Mouse (Mus musculus) kidney, postnatal 0 days (tissue): ENCODE results near the gene Fam181a. TPM values are rescaled to one million over a fixed set of nuclear protein-coding genes. Genes with fewer than 3 reads are reported as not detected.
A peak's percentile ranks its signal among the peaks of the same experiment; 100 is the strongest.

Experiments
- ATAC-seq: fragments of 200-750 bp; cut with Nextera tagmentation; replicated peaks from 2 replicates; pipeline ENCODE4 v1.8.0; 2017; ENCODE audit warnings: low read depth, moderate number of reproducible peaks, moderate TSS enrichment, moderate library complexity; ENCODE audit not compliant: low FRiP score
- DNase-seq: peaks from one replicate; pipeline ENCODE4 v3.0.0-alpha.2; 2016; ENCODE audit warnings: low spot score
- H3K27ac ChIP-seq: fragments of 300-500 bp; sonication (generic); 2 replicates; pipeline ENCODE4 v1.5.1; 2014; ENCODE audit warnings: mild to moderate bottlenecking
- H3K27me3 ChIP-seq: fragments of 300-500 bp; sonication (generic); 2 replicates; pipeline ENCODE4 v1.6.1; 2014; ENCODE audit warnings: low read length, mixed read lengths; ENCODE audit not compliant: insufficient read depth
- H3K36me3 ChIP-seq: fragments of 300-500 bp; sonication (generic); 2 replicates; pipeline ENCODE4 v1.6.1; 2014; ENCODE audit warnings: low read length, mixed read lengths; ENCODE audit not compliant: insufficient read depth
- H3K4me1 ChIP-seq: fragments of 300-500 bp; sonication (generic); replicated peaks from 2 replicates; pipeline ENCODE4 v1.6.1; 2014; ENCODE audit warnings: antibody characterized with exemption, low read length, mixed read lengths; ENCODE audit not compliant: insufficient read depth
- H3K4me2 ChIP-seq: fragments of 300-500 bp; sonication (generic); 2 replicates; pipeline ENCODE4 v1.6.1; 2014; ENCODE audit warnings: mild to moderate bottlenecking, low read length, moderate library complexity, mixed read lengths
- H3K4me3 ChIP-seq: fragments of 300-500 bp; sonication (generic); replicated peaks from 2 replicates; pipeline ENCODE4 v1.5.1; 2014; ENCODE audit warnings: low read depth, low read length
- H3K9ac ChIP-seq: fragments of 300-500 bp; sonication (generic); 2 replicates; pipeline ENCODE4 v1.6.1; 2014; ENCODE audit warnings: low read depth, low read length
- H3K9me3 ChIP-seq: fragments of 300-500 bp; sonication (generic); replicated peaks from 2 replicates; pipeline ENCODE4 v1.6.1; 2016; ENCODE audit warnings: low read length, inconsistent platforms, mixed read lengths
- CTCF ChIP-seq: IDR thresholded peaks from 2 replicates; pipeline ENCODE4 v1.5.1; 2016; ENCODE audit warnings: antibody characterized with exemption, low read depth, mild to moderate bottlenecking, moderate library complexity
- WGBS: fragments of 180-500 bp; shearing (Covaris S2); extraction: QIAGEN DNeasy Blood & Tissue Kit; methylation state at CpG from one replicate; pipeline ENCODE4 v1.1.7; 2014; 5-methylcytosine and 5-hydroxymethylcytosine counted together
- polyA plus RNA-seq: library from polyadenylated mRNA; unstranded; fragments of >200 nt; fragmentation: Nextera tagmentation; extraction: Ambion mirVana; gene quantifications from 2 replicates; pipeline ENCODE4 v1.2.1, GENCODE M21; 2015

The Fam181a gene
- polyA plus RNA-seq, 1 experiment from 2014 or later: not detected

GRCm38 (mm10) chr12:103313274-103313673, 2.5 kb downstream of the Fam181a start:
- Histone ChIP-seq H3K9ac (no peak overlapping the region), H3K27me3 (0 out of 2 replicates have a peak, but pooled peaks cover 9% of the 10 kb centered on the region), H3K9me3 (no peaks in the 10 kb centered on the region), H3K4me1 (peaks cover 5% of the 10 kb centered on the region; the same call in 1 of the 2 replicates), H3K27ac (no peak overlapping the region), H3K4me2 (no peak overlapping the region), H3K4me3 (no peak overlapping the region), H3K36me3 (no peaks in the 10 kb centered on the region)
- 84% methylated on average over 6 of the region's 6 CpGs for WGBS
- no peak for TF ChIP-seq CTCF
- no peak for ATAC-seq
- DNase-seq: no peak

- Histone ChIP-seq H3K4me1 (peaks cover 5% of the 10 kb centered on the region; the same call in 1 of the 2 replicates), H3K9me3 (no peaks in the 10 kb centered on the region), H3K36me3 (no peaks in the 10 kb centered on the region), H3K4me2 (no peak overlapping the region), H3K27ac (no peak overlapping the region), H3K27me3 (0 out of 2 replicates have a peak, but pooled peaks cover 9% of the 10 kb centered on the region), H3K9ac (no peak overlapping the region), H3K4me3 (no peak overlapping the region)
- ATAC-seq (no peak), DNase-seq (no peak)
- 59% methylated on average over 21 of the region's 21 CpGs for WGBS
- no peak for TF ChIP-seq CTCF
Measured at GRCm38 (mm10) chr12:103313871-103314639, 3.3 kb downstream of the Fam181a start.

GRCm38 (mm10) chr12:103314640-103315361, 4.0 kb downstream of the Fam181a start:
- WGBS: 8% methylated on average over 25 of the region's 25 CpGs
- peak overlapping the region; percentile 46 for H3K4me2 ChIP-seq
- H3K27ac ChIP-seq: no peak overlapping the region
- TF ChIP-seq CTCF: no peak
- H3K4me3 ChIP-seq: no peak overlapping the region
- no peaks in the 10 kb centered on the region for H3K36me3 ChIP-seq
- 0 out of 2 replicates have a peak, but pooled peaks cover 9% of the 10 kb centered on the region for H3K27me3 ChIP-seq
- peak overlapping the region; percentile 23; the same call in 1 of the 2 replicates for H3K9ac ChIP-seq
- no peaks in the 10 kb centered on the region for H3K9me3 ChIP-seq
- peaks cover 5% of the 10 kb centered on the region; the same call in 1 of the 2 replicates for H3K4me1 ChIP-seq
- no peak for DNase-seq
- peak; percentile 30 for ATAC-seq

GRCm38 (mm10) chr12:103315831-103316545, 5.2 kb downstream of the Fam181a start:
- no peak for ATAC-seq
- 58% methylated on average over 19 of the region's 20 CpGs for WGBS
- no peak overlapping the region for H3K9ac ChIP-seq
- no peak overlapping the region for H3K27ac ChIP-seq
- no peaks in the 10 kb centered on the region for H3K36me3 ChIP-seq
- no peaks in the 10 kb centered on the region for H3K9me3 ChIP-seq
- TF ChIP-seq CTCF: no peak
- no peak overlapping the region for H3K4me3 ChIP-seq
- H3K4me1 ChIP-seq: peaks cover 5% of the 10 kb centered on the region; the same call in 1 of the 2 replicates
- DNase-seq: no peak
- H3K4me2 ChIP-seq: no peak overlapping the region
- H3K27me3 ChIP-seq: 0 out of 2 replicates have a peak, but pooled peaks cover 9% of the 10 kb centered on the region

- WGBS: 16% methylated on average over 3 of the region's 3 CpGs
- peak; percentile 79 for TF ChIP-seq CTCF
- no peaks in the 10 kb centered on the region for H3K9me3 ChIP-seq
- no peak overlapping the region for H3K9ac ChIP-seq
- no peaks in the 10 kb centered on the region; the same call in 1 of the 2 replicates for H3K4me1 ChIP-seq
- peak; percentile 73 for DNase-seq
- no peak overlapping the region for H3K4me2 ChIP-seq
- H3K36me3 ChIP-seq: no peaks in the 10 kb centered on the region
- H3K27ac ChIP-seq: no peak overlapping the region
- no peak for ATAC-seq
- H3K4me3 ChIP-seq: no peak overlapping the region
- peaks cover 12% of the 10 kb centered on the region; the same call in 1 of the 2 replicates for H3K27me3 ChIP-seq
Measured at GRCm38 (mm10) chr12:103322801-103323200, 12.0 kb downstream of the Fam181a start.
